Mouse (Mus musculus) NIH3T3 (cell line): Measurements from ENCODE around the gene Plxdc2.
"Not testable (repeated sequence)": the region's sequence is repeated elsewhere in the genome, so short reads cannot be mapped to it uniquely, and the experiment has no call there.

Experiments used
- DNase-seq: peaks from one replicate; pipeline ENCODE4 v3.0.0-alpha.2; 2012; ENCODE audit warnings: low read depth

The Plxdc2 gene

GRCm38 (mm10) chr2:16749302-16749909 is 393.3 kb downstream of the Plxdc2 start:
- no peak for DNase-seq

- no peak for DNase-seq
Observed at GRCm38 (mm10) chr2:16757158-16757557, 401.1 kb downstream of the Plxdc2 start.

- no peak for DNase-seq
Observed at GRCm38 (mm10) chr2:16759766-16760165, 403.7 kb downstream of the Plxdc2 start.

GRCm38 (mm10) chr2:16769149-16769548 is 413.0 kb downstream of the Plxdc2 start:
- not testable (repeated sequence) for DNase-seq

- DNase-seq, result no peak
Observed at GRCm38 (mm10) chr2:16773398-16774113, 417.5 kb downstream of the Plxdc2 start.

- DNase-seq, result no peak
Observed at GRCm38 (mm10) chr2:16774114-16774433, 418.0 kb downstream of the Plxdc2 start.

- DNase-seq, result no peak
Observed at GRCm38 (mm10) chr2:16795283-16795682, 439.2 kb downstream of the Plxdc2 start.
